Mouse (Mus musculus): Measurements from ENCODE around the gene Epha6.

- TF ChIP-seq CTCF (IDR thresholded peaks at IDR 0.05; ENCODE audit: insufficient read depth, low read length) (no peak), POLR2A (IDR thresholded peaks at IDR 0.05; ENCODE audit: borderline replicate concordance, extremely low read depth, low read depth, low read length) (no peak)
These were observed 1001.1 kb downstream of the Epha6 start for GRCm38 (mm10) chr16:59604078-59604781.

All from lung, adult 2 months (tissue).